Mouse (Mus musculus) testis, adult 2 months (tissue): Measurements from ENCODE around the gene Apobec4. TPM values are rescaled to one million over a fixed set of nuclear protein-coding genes. Genes with fewer than 3 reads are reported as not detected.

Experiments
- H3K27ac ChIP-seq: fragments of 200-500 bp; 2 replicates; pipeline ENCODE4 v1.5.1; 2012; ENCODE audit warnings: low read depth, low read length; ENCODE audit not compliant: control insufficient read depth, insufficient read depth
- H3K27me3 ChIP-seq: fragments of 200-500 bp; 2 replicates; pipeline ENCODE4 v1.6.1; 2012; ENCODE audit warnings: mild to moderate bottlenecking, low read length, moderate library complexity; ENCODE audit not compliant: control insufficient read depth, insufficient read depth
- H3K36me3 ChIP-seq: fragments of 200-500 bp; 2 replicates; pipeline ENCODE4 v1.6.1; 2012; ENCODE audit warnings: mild to moderate bottlenecking, low read length; ENCODE audit not compliant: control insufficient read depth, insufficient read depth
- H3K4me1 ChIP-seq: fragments of 200-500 bp; 2 replicates; pipeline ENCODE4 v1.6.1; 2012; ENCODE audit warnings: low read length; ENCODE audit not compliant: control insufficient read depth, insufficient read depth
- H3K4me3 ChIP-seq: fragments of 200-500 bp; 2 replicates; pipeline ENCODE4 v1.5.1; 2012; ENCODE audit warnings: low read depth, mild to moderate bottlenecking, low read length, moderate library complexity, mixed read lengths; ENCODE audit not compliant: control insufficient read depth
- CTCF ChIP-seq: fragments of 200-500 bp; IDR thresholded peaks from 2 replicates; pipeline ENCODE4 v1.5.1; 2012; ENCODE audit warnings: low read depth, mild to moderate bottlenecking, inconsistent platforms, low read length, moderate library complexity; ENCODE audit not compliant: control insufficient read depth, insufficient read depth, insufficient replicate concordance
- POLR2A ChIP-seq: fragments of 200-500 bp; IDR thresholded peaks from 2 replicates; pipeline ENCODE4 v1.6.1; 2012; ENCODE audit warnings: low read depth, mild to moderate bottlenecking, inconsistent platforms, low read length, moderate library complexity; ENCODE audit not compliant: control insufficient read depth
- polyA plus RNA-seq: library from polyadenylated mRNA; depleted of rRNA; stranded (reverse); fragments of >200 nt; gene quantifications from 2 replicates; pipeline ENCODE4 v1.2.3, GENCODE M21; 2012

The Apobec4 gene
- polyA plus RNA-seq, 1 experiment, result 62.1 TPM

GRCm38 (mm10) chr1:152714405-152714804, 35.9 kb upstream of the Apobec4 start:
- H3K27me3 ChIP-seq, result no peaks in the 10 kb centered on the region
- H3K36me3 ChIP-seq, result no peaks in the 10 kb centered on the region
- no peaks in the 10 kb centered on the region for H3K4me1 ChIP-seq
- H3K4me3 ChIP-seq, result no peak overlapping the region
- H3K27ac ChIP-seq, result no peak overlapping the region
- TF ChIP-seq CTCF (no peak), POLR2A (no peak)

- TF ChIP-seq POLR2A (no peak), CTCF (no peak)
- Histone ChIP-seq H3K4me1 (no peaks in the 10 kb centered on the region), H3K27me3 (no peaks in the 10 kb centered on the region), H3K4me3 (no peak overlapping the region), H3K36me3 (no peaks in the 10 kb centered on the region), H3K27ac (no peak overlapping the region)
Measured at GRCm38 (mm10) chr1:152717329-152717728, 33.0 kb upstream of the Apobec4 start.

- Histone ChIP-seq H3K4me3 (no peak overlapping the region), H3K36me3 (no peaks in the 10 kb centered on the region), H3K27me3 (no peaks in the 10 kb centered on the region), H3K4me1 (no peaks in the 10 kb centered on the region), H3K27ac (no peak overlapping the region)
- TF ChIP-seq POLR2A, result no peak
- TF ChIP-seq CTCF, result no peak
Measured at GRCm38 (mm10) chr1:152718200-152718599, 32.2 kb upstream of the Apobec4 start.

- H3K27me3 ChIP-seq, result no peaks in the 10 kb centered on the region
- H3K36me3 ChIP-seq, result no peaks in the 10 kb centered on the region
- TF ChIP-seq POLR2A, result no peak
- no peak for TF ChIP-seq CTCF
- no peaks in the 10 kb centered on the region for H3K4me1 ChIP-seq
- H3K27ac ChIP-seq, result no peak overlapping the region
- no peak overlapping the region for H3K4me3 ChIP-seq
Measured at GRCm38 (mm10) chr1:152720969-152721368, 29.4 kb upstream of the Apobec4 start.

GRCm38 (mm10) chr1:152721535-152722198, 28.7 kb upstream of the Apobec4 start:
- no peaks in the 10 kb centered on the region for H3K36me3 ChIP-seq
- H3K4me3 ChIP-seq, result no peak overlapping the region
- H3K4me1 ChIP-seq, result no peaks in the 10 kb centered on the region
- H3K27me3 ChIP-seq, result no peaks in the 10 kb centered on the region
- TF ChIP-seq POLR2A (no peak), CTCF (no peak)
- no peak overlapping the region for H3K27ac ChIP-seq

GRCm38 (mm10) chr1:152724286-152724685, 26.1 kb upstream of the Apobec4 start:
- no peak overlapping the region for H3K4me3 ChIP-seq
- H3K27ac ChIP-seq, result no peak overlapping the region
- no peaks in the 10 kb centered on the region for H3K4me1 ChIP-seq
- TF ChIP-seq CTCF (no peak), POLR2A (no peak)
- no peaks in the 10 kb centered on the region for H3K36me3 ChIP-seq
- H3K27me3 ChIP-seq, result no peaks in the 10 kb centered on the region

- TF ChIP-seq POLR2A (no peak), CTCF (no peak)
- Histone ChIP-seq H3K27me3 (no peaks in the 10 kb centered on the region), H3K4me3 (no peak overlapping the region), H3K4me1 (peaks cover 3% of the 10 kb centered on the region; the same call in 1 of the 2 replicates), H3K36me3 (no peaks in the 10 kb centered on the region), H3K27ac (no peak overlapping the region)
Measured at GRCm38 (mm10) chr1:152726095-152726494, 24.3 kb upstream of the Apobec4 start.
